Mouse (Mus musculus) lung, postnatal 0 days (tissue): ENCODE data around the gene Kcnq5. TPM values are rescaled to one million over a fixed set of nuclear protein-coding genes. Genes with fewer than 3 reads are reported as not detected.

Experiments used
- ATAC-seq: fragments of 200-750 bp; cut with Nextera tagmentation; 2 replicates; pipeline ENCODE4 v1.8.0; 2017; ENCODE audit warnings: moderate library complexity
- DNase-seq: peaks from one replicate; pipeline ENCODE4 v3.0.0-alpha.2; 2016; ENCODE audit warnings: low spot score
- H3K27ac ChIP-seq: fragments of 300-500 bp; sonication (generic); 2 replicates; pipeline ENCODE4 v1.5.1; 2014; ENCODE audit warnings: antibody characterized with exemption, mild to moderate bottlenecking, low read length, mixed read lengths
- H3K27me3 ChIP-seq: fragments of 300-500 bp; sonication (generic); replicated peaks from 2 replicates; pipeline ENCODE4 v1.6.1; 2014; ENCODE audit warnings: low read length, mixed read lengths; ENCODE audit not compliant: insufficient read depth
- H3K36me3 ChIP-seq: fragments of 300-500 bp; sonication (generic); 2 replicates; pipeline ENCODE4 v1.6.1; 2014; ENCODE audit warnings: low read length, mixed read lengths; ENCODE audit not compliant: insufficient read depth
- H3K4me1 ChIP-seq: fragments of 300-500 bp; sonication (generic); 2 replicates; pipeline ENCODE4 v1.6.1; 2014; ENCODE audit warnings: antibody characterized with exemption, low read depth, low read length, mixed read lengths; ENCODE audit not compliant: insufficient read depth
- H3K4me2 ChIP-seq: fragments of 300-500 bp; sonication (generic); replicated peaks from 2 replicates; pipeline ENCODE4 v1.6.1; 2014; ENCODE audit warnings: low read depth, mild to moderate bottlenecking, low read length, moderate library complexity, mixed read lengths
- H3K4me3 ChIP-seq: fragments of 300-500 bp; sonication (generic); 2 replicates; pipeline ENCODE4 v1.5.1; 2014; ENCODE audit warnings: low read depth, low read length
- H3K9ac ChIP-seq: fragments of 300-500 bp; sonication (generic); replicated peaks from 2 replicates; pipeline ENCODE4 v1.6.1; 2014; ENCODE audit warnings: low read depth, mild to moderate bottlenecking
- H3K9me3 ChIP-seq: fragments of 300-500 bp; sonication (generic); 2 replicates; pipeline ENCODE4 v1.6.1; 2016; ENCODE audit warnings: low read length, mixed read lengths
- CTCF ChIP-seq: IDR thresholded peaks from 2 replicates; pipeline ENCODE4 v1.5.1; 2016; ENCODE audit warnings: antibody characterized with exemption, mild to moderate bottlenecking
- EP300 ChIP-seq: IDR thresholded peaks from 2 replicates; pipeline ENCODE4 v1.6.1; 2016; ENCODE audit warnings: antibody characterized with exemption, mild to moderate bottlenecking, control low read depth
- WGBS: fragments of 180-500 bp; shearing (Covaris S2); extraction: QIAGEN DNeasy Blood & Tissue Kit; methylation state at CpG from one replicate; pipeline ENCODE4 v1.1.7; 2014; 5-methylcytosine and 5-hydroxymethylcytosine counted together
- polyA plus RNA-seq: library from polyadenylated mRNA; unstranded; fragments of >200 nt; fragmentation: Nextera tagmentation; extraction: Ambion mirVana; gene quantifications from 2 replicates; pipeline ENCODE4 v1.2.1, GENCODE M21; 2015

Gene Kcnq5
- polyA plus RNA-seq, 1 experiment from 2014 or later = 1.5 TPM

- Histone ChIP-seq H3K4me1 (no peaks in the 10 kb centered on the region), H3K4me2 (no peak overlapping the region), H3K27me3 (no peaks in the 10 kb centered on the region), H3K27ac (no peak overlapping the region), H3K9ac (no peak overlapping the region), H3K9me3 (no peaks in the 10 kb centered on the region), H3K4me3 (no peak overlapping the region), H3K36me3 (no peaks in the 10 kb centered on the region)
- peak; percentile 77 for TF ChIP-seq CTCF
- TF ChIP-seq EP300 = no peak
- ATAC-seq = 0 out of 2 replicates have a peak, but pooled peaks have one; percentile 12
- 67% methylated on average over 18 of the region's 18 CpGs for WGBS
- DNase-seq = peak; percentile 63
These were observed 500.6 kb downstream of the Kcnq5 start for GRCm38 (mm10) chr1:21460941-21461689.

- Histone ChIP-seq H3K4me2 (no peak overlapping the region), H3K27me3 (no peaks in the 10 kb centered on the region), H3K27ac (no peak overlapping the region), H3K9me3 (no peaks in the 10 kb centered on the region), H3K4me3 (no peak overlapping the region), H3K36me3 (no peaks in the 10 kb centered on the region), H3K9ac (no peak overlapping the region), H3K4me1 (no peaks in the 10 kb centered on the region)
- ATAC-seq (no peak), DNase-seq (no peak)
- WGBS = 54% methylated on average over 8 of the region's 8 CpGs
- TF ChIP-seq EP300 (no peak), CTCF (no peak)
These were observed 503.2 kb downstream of the Kcnq5 start for GRCm38 (mm10) chr1:21458581-21458980.

- H3K4me3 ChIP-seq = no peak overlapping the region
- H3K4me2 ChIP-seq = no peak overlapping the region
- TF ChIP-seq EP300 = no peak
- no peak for TF ChIP-seq CTCF
- H3K27ac ChIP-seq = no peak overlapping the region
- H3K4me1 ChIP-seq = no peaks in the 10 kb centered on the region
- no peaks in the 10 kb centered on the region for H3K27me3 ChIP-seq
- no peaks in the 10 kb centered on the region for H3K36me3 ChIP-seq
- H3K9ac ChIP-seq = no peak overlapping the region
- H3K9me3 ChIP-seq = no peaks in the 10 kb centered on the region
- ATAC-seq (no peak), DNase-seq (no peak)
- 81% methylated on average over 5 of the region's 5 CpGs for WGBS
These were observed 505.8 kb downstream of the Kcnq5 start for GRCm38 (mm10) chr1:21455971-21456370.

GRCm38 (mm10) chr1:21448227-21448626 lies 513.5 kb downstream of the Kcnq5 start:
- Histone ChIP-seq H3K27me3 (no peaks in the 10 kb centered on the region), H3K4me2 (no peak overlapping the region), H3K9ac (no peak overlapping the region), H3K36me3 (no peaks in the 10 kb centered on the region), H3K4me1 (no peaks in the 10 kb centered on the region), H3K9me3 (no peaks in the 10 kb centered on the region), H3K27ac (no peak overlapping the region), H3K4me3 (no peak overlapping the region)
- DNase-seq = peak; percentile 42
- no peak for TF ChIP-seq CTCF
- no peak for TF ChIP-seq EP300
- 38% methylated on average over 2 of the region's 2 CpGs for WGBS
- no peak for ATAC-seq

- Histone ChIP-seq H3K9me3 (no peaks in the 10 kb centered on the region), H3K9ac (no peak overlapping the region), H3K27ac (no peak overlapping the region), H3K36me3 (no peaks in the 10 kb centered on the region), H3K4me2 (no peak overlapping the region), H3K4me1 (no peaks in the 10 kb centered on the region), H3K4me3 (no peak overlapping the region), H3K27me3 (no peaks in the 10 kb centered on the region)
- ATAC-seq (no peak), DNase-seq (no peak)
- 68% methylated on average over 3 of the region's 3 CpGs for WGBS
- no peak for TF ChIP-seq EP300
- no peak for TF ChIP-seq CTCF
These were observed 525.0 kb downstream of the Kcnq5 start for GRCm38 (mm10) chr1:21436753-21437152.

GRCm38 (mm10) chr1:21434853-21435252 lies 526.9 kb downstream of the Kcnq5 start:
- no peak overlapping the region for H3K4me2 ChIP-seq
- no peaks in the 10 kb centered on the region for H3K9me3 ChIP-seq
- no peak overlapping the region for H3K4me3 ChIP-seq
- WGBS = 50% methylated on average over 3 of the region's 3 CpGs
- no peak overlapping the region for H3K27ac ChIP-seq
- no peaks in the 10 kb centered on the region for H3K27me3 ChIP-seq
- TF ChIP-seq CTCF (no peak), EP300 (no peak)
- H3K9ac ChIP-seq = no peak overlapping the region
- ATAC-seq (no peak), DNase-seq (no peak)
- no peaks in the 10 kb centered on the region for H3K36me3 ChIP-seq
- H3K4me1 ChIP-seq = no peaks in the 10 kb centered on the region
